Mouse (Mus musculus) urinary bladder, postnatal 0 days (tissue): Measurements from ENCODE around the gene Rd3l. TPM values are rescaled to one million over a fixed set of nuclear protein-coding genes. Genes with fewer than 3 reads are reported as not detected.

Experiments
- polyA plus RNA-seq: library from polyadenylated mRNA; unstranded; fragments of >200 nt; fragmentation: Nextera tagmentation; extraction: Ambion mirVana; gene quantifications from 2 replicates; pipeline ENCODE4 v1.2.1, GENCODE M21; 2015

The Rd3l gene
- polyA plus RNA-seq: not detected in 2 replicates

GRCm38 (mm10) chr12:111980887-111981367 is at the start of gene Rd3l:
Gene Rd3l (minus strand): TSS chr12:111981317.

DNA sequence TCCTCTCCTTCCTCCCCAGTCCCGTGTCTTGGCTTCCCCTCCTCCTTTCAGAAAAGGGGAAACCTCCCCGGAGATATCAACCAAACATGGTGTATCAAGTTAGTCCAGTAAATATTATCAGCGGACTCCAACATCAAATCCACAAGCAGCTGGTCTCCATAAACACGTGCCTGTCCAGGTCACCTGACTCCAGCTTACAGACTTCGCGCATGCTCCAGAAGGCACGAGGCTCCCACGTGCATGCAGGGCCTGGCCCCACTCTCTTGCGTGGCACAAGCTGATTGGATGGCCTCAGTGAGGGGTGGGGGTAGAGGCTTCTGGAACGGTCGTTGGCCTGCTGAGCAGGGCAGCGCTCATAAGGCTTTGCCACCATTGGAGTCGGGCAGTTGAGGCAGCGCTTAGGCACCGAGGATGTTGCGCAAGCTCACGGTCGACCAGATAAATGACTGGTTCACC is 9.9 kb downstream of the Rd3l start, which contains the start of gene Tdrd9:
TSS of gene Tdrd9 (plus strand) at position 329 of the 456 bp plus-strand sequence.

GRCm38 (mm10) chr12:111966683-111967173 is 14.4 kb downstream of the Rd3l start, which contains the start of gene Atp5mpl:
Gene Atp5mpl (minus strand): TSS chr12:111966977.

Other genes with a start within 250 kb of the Rd3l start
- gene Klc1, start 222.5 kb downstream of the Rd3l start, polyA plus RNA-seq: 89.8 and 108 TPM in 2 replicates
- 2.9 and 3.4 TPM in 2 replicates for gene Xrcc3, start 167.4 kb downstream of the Rd3l start, polyA plus RNA-seq
- gene Zfyve21, start 167.1 kb downstream of the Rd3l start, polyA plus RNA-seq: 79.9 and 81.4 TPM in 2 replicates
- 13.7 and 16.1 TPM in 2 replicates for gene Ppp1r13b, start 73.2 kb downstream of the Rd3l start, polyA plus RNA-seq
- gene Atp5mpl, start 14.3 kb downstream of the Rd3l start, polyA plus RNA-seq: 844 and 853 TPM in 2 replicates
- not detected in 2 replicates for gene Tdrd9, start 9.8 kb downstream of the Rd3l start, polyA plus RNA-seq
- 0.36 and 0.81 TPM in 2 replicates for gene Aspg, start 125.4 kb upstream of the Rd3l start, polyA plus RNA-seq
- 1.6 and 2.5 TPM in 2 replicates for gene Kif26a, start 164.9 kb upstream of the Rd3l start, polyA plus RNA-seq